Mouse (Mus musculus) inflammation-experienced regulatory T-cells, adult 16 weeks (primary cell): ENCODE measurements around the gene Fem1a. TPM values are rescaled to one million over a fixed set of nuclear protein-coding genes. Genes with fewer than 3 reads are reported as not detected.

Source experiments
- polyA plus RNA-seq: library from polyadenylated mRNA; unstranded; fragments of 100-300 nt; shearing (Covaris generic); gene quantifications from one replicate; pipeline ENCODE4 v1.2.1, GENCODE M21; 2017

The Fem1a gene
- polyA plus RNA-seq, result 5.0 TPM

DNA sequence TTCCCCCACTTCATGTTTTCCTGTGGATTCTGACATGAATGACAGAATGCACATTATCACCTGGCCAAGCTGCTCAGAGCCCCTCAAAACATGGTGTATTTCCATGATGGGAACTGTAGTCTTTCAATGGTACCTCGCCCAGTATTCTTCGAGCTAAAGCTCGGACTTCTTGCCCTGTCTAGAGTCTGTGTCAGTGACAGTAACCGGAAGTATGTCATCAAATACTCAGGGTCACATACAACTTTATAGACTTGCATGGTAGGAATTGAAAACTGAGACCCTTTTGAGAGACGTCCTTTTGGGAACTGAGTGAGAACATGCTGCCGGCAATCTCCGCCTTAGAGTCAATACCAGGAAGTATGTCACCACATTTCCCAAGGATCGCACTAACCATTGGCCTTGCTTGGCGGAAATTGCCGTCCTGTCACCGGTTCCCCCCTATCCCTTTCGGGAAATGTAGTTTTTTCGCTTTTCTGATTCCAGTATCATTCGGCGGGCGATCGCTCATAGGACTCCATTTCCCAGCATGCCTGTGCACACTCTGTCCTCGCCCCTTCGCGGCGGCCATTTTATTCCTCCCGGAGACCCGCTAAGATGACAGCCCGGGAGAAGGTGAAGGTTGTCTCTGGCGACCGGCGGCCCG is at the start of gene Fem1a:
Gene Fem1a (plus strand): TSS at position 572 of the 643 bp plus-strand sequence.

DNA sequence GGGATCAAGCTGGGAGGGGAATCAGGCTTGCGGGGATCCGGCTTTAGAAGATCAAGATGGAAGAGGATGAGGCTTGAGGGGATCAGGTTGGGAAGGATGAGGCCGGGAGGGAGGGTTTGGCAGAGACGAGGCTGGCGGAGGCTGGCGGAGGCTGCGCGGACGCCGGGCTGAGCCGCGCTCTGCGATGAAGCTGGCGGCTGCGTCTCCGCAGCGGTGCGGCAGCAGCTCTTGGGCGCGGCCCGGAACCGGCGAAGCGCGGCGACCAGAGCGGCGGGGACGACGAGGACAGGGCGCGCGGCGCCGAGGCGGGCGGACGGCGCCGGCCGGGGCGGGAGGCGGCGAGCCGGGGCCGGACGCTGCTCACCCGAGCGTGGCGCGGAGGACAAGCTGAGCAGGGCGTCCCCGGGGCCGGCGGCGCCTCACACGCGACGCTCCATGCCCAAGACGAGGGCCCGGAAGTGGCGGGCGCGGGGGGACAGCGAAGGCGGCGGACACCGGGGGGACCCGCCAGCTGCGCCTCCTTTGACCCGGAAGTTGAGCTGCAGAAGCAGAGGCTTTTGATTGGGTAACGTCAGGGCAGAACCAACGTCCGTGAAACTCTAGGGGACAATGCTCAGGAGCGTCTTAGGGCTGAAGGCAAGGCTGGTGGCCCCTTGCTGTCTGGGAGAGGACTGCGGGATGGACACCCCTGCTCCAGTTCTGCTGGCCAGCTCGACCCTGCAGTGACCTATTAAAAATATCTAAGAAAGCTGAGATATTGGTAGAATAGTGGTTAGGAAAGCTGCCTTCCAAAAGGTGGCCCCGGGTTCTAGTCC is 38.0 kb upstream of the Fem1a start, which contains the start of gene Dpp9:
Gene Dpp9 (minus strand): TSS at position 529 of the 815 bp plus-strand sequence.

DNA sequence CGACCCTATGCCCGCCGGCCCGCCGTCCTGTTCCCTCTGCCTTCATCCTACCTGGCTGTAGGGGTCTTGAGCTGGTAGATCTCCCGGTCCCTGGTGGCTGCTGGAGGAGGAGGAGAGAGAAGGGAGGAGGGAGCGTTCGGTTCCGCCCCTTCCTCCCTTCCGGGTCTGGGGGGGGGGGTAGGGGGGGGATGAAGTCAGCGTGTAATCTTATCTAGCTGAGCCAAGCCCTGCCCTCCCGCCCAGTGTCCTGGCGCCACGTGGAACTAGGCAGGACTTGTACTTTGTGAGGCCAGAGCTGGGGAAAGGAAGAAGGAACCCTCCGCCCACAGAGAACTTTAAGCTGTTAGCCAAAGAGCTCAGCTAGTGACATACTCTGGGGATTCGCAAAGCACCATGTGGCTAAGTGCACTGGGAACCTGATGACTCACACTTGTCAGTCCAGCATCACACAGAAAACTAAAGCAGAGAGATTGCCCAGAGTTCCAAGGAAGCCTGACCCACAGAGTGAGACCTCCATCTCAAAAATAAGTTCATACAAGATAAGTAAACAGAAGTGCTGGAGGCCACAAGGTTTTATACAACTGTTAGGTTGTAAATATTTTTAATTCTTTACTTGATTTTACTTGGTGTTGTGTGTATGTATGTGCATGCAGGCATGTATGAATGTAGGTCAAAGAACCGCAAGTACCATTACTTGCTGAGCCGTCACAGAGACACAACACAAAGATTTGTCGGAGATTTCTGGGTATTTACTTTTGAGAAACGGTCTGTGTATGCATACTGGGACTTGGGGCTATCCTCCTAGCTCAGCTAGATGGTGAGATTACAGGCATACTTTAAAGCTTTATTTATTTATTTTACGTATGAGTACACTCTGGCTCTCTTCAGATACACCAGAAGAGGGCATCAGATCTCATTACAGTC is 20.3 kb downstream of the Fem1a start, which contains the start of gene Ticam1:
Gene Ticam1 (minus strand): TSS at position 144 of the 924 bp plus-strand sequence.

DNA sequence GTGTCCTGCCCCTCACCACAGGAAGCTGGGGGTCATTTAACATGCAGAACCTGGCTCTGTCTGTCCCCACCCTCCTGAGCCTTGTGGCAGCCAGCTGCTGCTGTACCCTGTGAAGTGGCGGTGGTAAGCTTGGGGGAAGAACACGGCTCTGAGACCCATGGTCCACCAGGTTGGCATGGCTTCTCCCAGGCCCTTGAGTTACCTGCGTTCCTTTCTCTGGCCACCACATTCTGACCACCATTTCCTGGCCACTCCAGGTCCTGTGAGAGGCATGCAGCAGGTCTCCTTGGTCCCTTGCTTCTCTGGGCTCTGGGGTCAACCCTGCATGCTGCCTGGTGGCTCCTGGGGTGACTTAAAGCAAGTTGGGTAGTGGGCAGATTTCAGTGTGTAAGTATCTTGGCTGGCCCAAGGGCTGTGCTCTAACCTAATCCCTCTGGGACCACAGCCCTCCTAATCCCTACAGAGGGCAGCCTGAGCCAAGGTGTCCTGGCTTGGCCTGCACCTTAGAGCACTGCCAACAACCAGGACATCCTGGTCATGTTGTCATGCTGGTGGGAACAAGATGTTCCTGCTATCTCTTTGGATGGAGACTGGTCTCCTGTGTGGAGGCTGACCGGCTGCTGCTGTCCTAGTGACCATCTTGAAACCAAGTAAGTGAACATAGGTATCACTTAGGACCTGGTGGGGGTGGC is 36.1 kb downstream of the Fem1a start, which contains the start of gene Plin3:
Gene Plin3 (minus strand): TSS at position 343 of the 692 bp plus-strand sequence.

DNA sequence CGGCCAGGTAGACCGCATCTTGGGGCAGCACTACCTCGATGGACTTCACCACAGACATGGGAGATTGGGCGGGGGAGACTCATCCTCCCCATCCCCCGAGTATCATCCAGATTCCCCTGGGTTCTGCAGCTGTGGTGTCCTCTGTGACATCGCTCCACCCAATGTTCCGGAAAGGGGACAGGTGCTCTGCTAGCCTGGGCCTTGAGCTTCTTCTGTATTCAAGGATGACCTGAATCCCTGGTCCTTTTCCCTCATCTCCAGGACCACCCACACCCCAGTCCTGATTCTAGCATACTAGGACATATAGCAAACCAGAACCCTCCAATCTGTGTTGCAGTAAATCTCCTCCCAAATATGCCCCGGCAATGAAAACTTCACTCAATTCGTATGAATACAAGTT is 43.6 kb downstream of the Fem1a start, which contains the start of gene Arrdc5:
Gene Arrdc5 (minus strand): TSS at position 101 of the 400 bp plus-strand sequence.

DNA sequence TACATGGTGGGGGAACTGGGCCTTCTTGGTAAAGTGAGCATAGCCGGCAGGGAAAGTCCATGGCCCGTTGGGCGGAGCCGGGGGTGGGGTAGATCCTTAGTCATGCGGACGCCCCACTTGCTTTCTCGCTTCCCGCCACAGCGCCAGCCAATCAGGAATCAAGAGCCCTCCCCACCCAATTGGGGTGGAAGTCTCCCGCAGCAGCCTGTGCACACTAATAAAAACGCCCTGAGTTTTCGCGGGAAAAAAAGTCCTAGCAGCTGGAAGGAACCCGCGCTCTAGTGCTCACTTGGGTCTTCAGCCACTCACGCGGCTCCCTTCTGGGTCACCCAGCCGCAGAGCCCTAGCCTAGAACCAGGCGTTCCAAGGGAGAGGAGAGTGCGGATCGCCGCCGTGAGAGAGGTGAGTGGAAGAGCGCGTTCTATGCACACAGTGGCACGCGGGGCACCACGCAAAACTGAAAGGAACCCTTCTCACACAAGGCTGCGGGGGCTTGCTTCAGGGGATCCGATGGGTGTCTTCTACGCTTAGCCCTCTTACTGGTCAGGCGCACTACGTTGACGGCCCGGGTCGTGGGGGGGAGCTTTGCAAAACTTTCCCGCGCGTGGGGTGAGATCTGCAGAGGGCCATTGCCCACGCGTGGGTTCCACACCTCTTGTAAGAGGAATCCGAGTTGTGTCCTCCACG is 46.7 kb downstream of the Fem1a start, which contains the start of gene Uhrf1:
Gene Uhrf1 (plus strand): TSS at position 162 of the 687 bp plus-strand sequence.

Other genes starting within 250 kb of the Fem1a start
- gene Sh3gl1, start 220.2 kb upstream of the Fem1a start, polyA plus RNA-seq, result 199 TPM
- gene Chaf1a, start 216.4 kb upstream of the Fem1a start, polyA plus RNA-seq, result 0.71 TPM
- 88.2 TPM for gene Ubxn6, start 181.8 kb upstream of the Fem1a start, polyA plus RNA-seq
- gene Hdgfl2, start 177.2 kb upstream of the Fem1a start, polyA plus RNA-seq, result 160 TPM
- gene Plin4, start 147.0 kb upstream of the Fem1a start, polyA plus RNA-seq, result not detected
- gene Plin5, start 139.2 kb upstream of the Fem1a start, polyA plus RNA-seq, result not detected
- gene Lrg1, start 134.8 kb upstream of the Fem1a start, polyA plus RNA-seq, result not detected
- not detected for gene Sema6b, start 116.5 kb upstream of the Fem1a start, polyA plus RNA-seq
- 35.0 TPM for gene Tnfaip8l1, start 94.3 kb upstream of the Fem1a start, polyA plus RNA-seq
- 61.5 TPM for gene Mydgf, start 72.9 kb upstream of the Fem1a start, polyA plus RNA-seq
- 45.3 TPM for gene Dpp9, start 37.9 kb upstream of the Fem1a start, polyA plus RNA-seq
- 9.2 TPM for gene Ticam1, start 20.0 kb downstream of the Fem1a start, polyA plus RNA-seq
- gene Plin3, start 36.1 kb downstream of the Fem1a start, polyA plus RNA-seq, result 45.8 TPM
- gene Arrdc5, start 43.5 kb downstream of the Fem1a start, polyA plus RNA-seq, result not detected
- 25.5 TPM for gene Uhrf1, start 46.5 kb downstream of the Fem1a start, polyA plus RNA-seq
- 17.8 TPM for gene Kdm4b, start 69.3 kb downstream of the Fem1a start, polyA plus RNA-seq
- gene Ptprs, start 219.7 kb downstream of the Fem1a start, polyA plus RNA-seq, result 11.2 TPM